Mouse (Mus musculus) monocyte, adult 5-6 weeks (primary cell): Measurements from ENCODE around the gene Cmtr1. TPM values are rescaled to one million over a fixed set of nuclear protein-coding genes. Genes with fewer than 3 reads are reported as not detected.
"Not testable (repeated sequence)": the region's sequence is repeated elsewhere in the genome, so short reads cannot be mapped to it uniquely, and the experiment has no call there.

Experiments
- ATAC-seq: fragments of 153-309, 156-312 bp; replicated peaks from 2 replicates; pipeline ENCODE4 v1.8.0; 2017; ENCODE audit warnings: mild to moderate bottlenecking; ENCODE audit not compliant: low TSS enrichment, insufficient number of reproducible peaks, severe bottlenecking, poor library complexity, low FRiP score
- total RNA-seq: library from RNA; stranded (forward); fragments of 200-1000, 200-491, 200-594 nt; gene quantifications from 3 replicates; pipeline ENCODE4 v1.2.3, GENCODE M21; 2017

Gene Cmtr1
- 107 to 224 TPM (median 209 TPM) in 3 replicates for total RNA-seq

DNA sequence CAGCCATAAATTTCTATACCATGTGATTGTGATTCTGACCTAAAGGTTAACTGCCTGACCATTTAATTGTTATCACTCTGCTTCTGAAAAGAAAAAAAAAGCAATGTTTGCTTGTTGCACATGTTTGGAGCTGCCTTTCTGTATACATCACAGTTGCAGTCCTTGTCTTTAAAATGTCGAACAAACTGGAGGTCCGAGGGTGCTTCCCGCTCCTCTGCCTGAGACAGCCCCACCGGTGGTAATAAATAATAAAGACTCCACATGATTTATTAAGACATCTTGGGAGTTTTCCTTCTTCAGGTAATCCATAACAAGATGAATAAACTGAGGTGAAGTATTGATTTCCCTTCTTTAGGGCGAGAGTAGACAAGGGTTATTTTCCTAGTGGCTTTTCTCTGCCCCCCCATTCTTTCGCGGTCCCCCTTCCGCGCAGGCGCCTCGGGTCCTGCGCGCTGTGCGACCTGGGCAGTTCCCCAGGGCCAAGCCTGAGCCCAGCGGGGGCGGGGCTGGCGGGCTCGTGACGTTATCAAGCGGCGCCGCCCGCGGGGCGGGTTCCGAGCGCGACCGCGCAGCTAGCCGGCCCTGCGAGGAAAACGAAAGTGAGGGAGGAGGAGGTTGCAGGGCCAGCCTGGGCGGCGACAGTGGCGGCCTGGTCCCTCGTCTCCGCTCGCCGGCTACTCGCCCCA lies at the start of gene Cmtr1:
Gene Cmtr1 (plus strand): TSS at position 520 of the 686 bp plus-strand sequence.
- peak; percentile 94 for ATAC-seq

DNA sequence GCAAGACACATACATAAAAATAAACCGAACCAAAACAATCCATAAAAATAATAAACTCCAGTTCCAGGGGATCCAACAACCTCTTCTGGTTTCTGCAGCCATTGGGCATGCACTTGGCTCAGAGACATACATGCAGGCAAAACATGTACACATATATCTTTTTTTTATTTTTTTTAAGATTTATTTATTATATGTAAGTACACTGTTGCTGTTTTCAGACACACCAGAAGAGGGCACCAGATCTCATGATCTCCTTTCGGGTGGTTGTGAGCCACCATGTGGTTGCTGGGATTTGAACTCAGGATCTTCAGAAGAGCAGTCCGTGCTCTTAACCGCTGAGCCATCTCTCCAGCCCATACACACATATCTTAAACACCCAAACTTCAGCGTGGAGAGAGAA lies 46.9 kb upstream of the Cmtr1 start:
- not testable (repeated sequence) for ATAC-seq

GRCm38 (mm10) chr17:29614115-29615023 lies 46.0 kb upstream of the Cmtr1 start, which contains the start of the genes Rnf8 and Gm28043:
Rnf8 (plus strand) TSS chr17:29614790.
Gm28043 (plus strand) TSS chr17:29614876.
- peak; percentile 94 for ATAC-seq

DNA sequence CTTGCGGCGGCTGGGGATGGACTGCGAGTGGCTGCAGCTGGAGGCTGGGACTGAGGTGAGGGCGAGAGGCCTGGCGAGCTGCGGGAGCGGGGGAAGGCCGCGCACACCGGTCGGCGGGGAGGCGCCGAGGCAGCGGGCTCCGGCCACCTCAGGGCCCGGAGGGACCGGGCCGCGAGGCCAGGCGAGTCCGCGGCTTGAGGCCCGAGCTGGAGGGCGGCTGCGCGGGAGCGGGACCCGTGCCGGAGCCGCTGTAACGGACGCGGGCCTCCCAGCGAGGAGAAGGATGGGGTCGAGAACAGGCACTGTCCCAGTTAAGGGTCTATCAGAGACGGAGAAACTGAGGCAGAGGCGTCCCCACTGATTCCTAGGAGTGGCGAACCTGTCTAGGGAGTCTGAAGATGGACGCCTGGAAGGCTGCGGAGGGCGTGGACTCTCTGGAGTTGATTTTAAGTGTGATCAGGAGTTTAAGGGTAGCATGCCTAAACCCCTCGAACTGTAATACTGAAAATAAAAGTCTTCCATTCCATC lies 45.3 kb upstream of the Cmtr1 start:
- ATAC-seq = no peak

DNA sequence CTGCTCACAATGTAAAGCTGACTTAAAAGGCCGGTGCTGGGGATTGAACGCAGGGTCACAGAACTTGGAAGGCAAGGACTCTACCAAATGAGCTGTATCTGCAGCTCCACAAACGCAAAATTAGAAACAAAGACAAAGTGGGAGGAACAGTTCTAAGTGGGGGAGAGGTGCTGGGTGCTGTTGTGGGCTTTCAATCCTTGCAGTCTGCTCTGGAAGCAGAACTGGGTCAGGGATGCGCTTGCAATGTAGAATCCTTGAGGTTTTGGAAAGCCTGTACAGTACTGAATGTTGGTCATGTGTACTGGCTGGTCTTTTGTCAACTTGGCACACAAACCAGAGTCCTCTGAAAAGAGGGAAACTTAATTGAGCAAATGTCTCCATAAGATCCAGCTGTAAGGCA lies 44.8 kb upstream of the Cmtr1 start:
- ATAC-seq = no peak

GRCm38 (mm10) chr17:29619231-29619630 lies 41.2 kb upstream of the Cmtr1 start:
- no peak for ATAC-seq

GRCm38 (mm10) chr17:29623488-29623887 lies 36.9 kb upstream of the Cmtr1 start:
- no peak for ATAC-seq

DNA sequence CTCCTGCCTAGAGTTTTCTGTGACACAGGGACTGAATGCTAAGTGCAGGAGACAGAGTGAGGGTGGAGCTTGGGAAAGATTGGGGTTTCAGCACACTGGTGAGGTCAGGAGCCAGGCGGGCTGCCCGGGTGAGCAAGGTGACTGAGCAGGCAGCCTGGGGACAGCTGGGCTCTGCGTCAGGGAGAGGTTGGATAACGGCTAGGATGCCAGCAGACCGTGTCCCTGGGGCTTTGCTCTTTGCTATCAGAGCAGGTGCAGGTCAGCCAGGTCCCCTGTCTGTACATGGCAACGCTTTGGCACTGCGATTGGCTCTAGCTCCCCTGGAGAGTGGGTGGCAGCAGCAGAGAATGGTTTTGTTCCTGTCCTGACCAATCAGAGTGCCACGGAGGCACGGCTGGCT lies 33.1 kb upstream of the Cmtr1 start:
- no peak for ATAC-seq

DNA sequence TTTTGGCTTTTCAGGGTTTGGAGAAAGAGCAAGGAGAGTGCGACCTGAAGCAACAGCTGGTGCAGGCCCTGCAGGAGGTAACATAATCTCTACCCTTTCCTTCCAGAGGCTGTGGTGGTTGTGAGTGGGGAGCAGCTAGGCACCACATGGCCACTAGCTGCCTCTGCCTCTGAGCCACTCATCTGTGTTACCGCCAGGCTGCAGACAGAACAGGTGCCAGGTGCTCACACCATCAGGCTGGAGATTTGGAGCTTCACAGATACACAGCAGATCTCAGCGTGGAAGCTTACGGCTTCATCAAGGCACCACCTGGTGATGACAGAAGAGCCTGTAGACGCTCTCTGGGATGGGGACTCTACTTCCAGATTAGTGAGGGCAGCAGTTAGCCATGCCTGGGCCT lies 31.4 kb upstream of the Cmtr1 start:
- no peak for ATAC-seq

- ATAC-seq = no peak
These were observed 30.8 kb upstream of the Cmtr1 start for GRCm38 (mm10) chr17:29629620-29630019.

DNA sequence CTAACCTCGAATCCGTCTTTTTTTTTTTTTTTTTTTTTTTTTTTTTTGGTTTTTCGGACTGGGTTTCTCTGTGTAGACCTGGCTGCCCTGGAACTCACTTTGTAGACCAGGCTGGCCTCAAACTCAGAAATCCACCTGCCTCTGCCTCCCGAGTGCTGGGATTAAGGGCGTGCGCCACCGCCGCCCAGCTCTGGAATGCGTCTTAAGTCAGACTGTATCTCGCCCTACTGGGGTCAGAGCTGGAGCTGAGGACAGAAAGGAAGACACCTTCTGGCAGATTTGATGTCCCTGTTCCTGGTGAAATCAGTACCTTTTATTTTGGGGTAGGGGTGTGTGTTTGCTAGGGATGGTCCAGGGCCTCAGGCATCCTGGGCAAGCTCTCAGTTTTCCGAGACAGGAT lies 28.1 kb upstream of the Cmtr1 start:
- no peak for ATAC-seq

GRCm38 (mm10) chr17:29635492-29635891 lies 24.9 kb upstream of the Cmtr1 start:
- no peak for ATAC-seq

- no peak for ATAC-seq
These were observed 24.3 kb upstream of the Cmtr1 start for GRCm38 (mm10) chr17:29636118-29636517.

GRCm38 (mm10) chr17:29637377-29637776 lies 23.0 kb upstream of the Cmtr1 start:
- no peak for ATAC-seq

DNA sequence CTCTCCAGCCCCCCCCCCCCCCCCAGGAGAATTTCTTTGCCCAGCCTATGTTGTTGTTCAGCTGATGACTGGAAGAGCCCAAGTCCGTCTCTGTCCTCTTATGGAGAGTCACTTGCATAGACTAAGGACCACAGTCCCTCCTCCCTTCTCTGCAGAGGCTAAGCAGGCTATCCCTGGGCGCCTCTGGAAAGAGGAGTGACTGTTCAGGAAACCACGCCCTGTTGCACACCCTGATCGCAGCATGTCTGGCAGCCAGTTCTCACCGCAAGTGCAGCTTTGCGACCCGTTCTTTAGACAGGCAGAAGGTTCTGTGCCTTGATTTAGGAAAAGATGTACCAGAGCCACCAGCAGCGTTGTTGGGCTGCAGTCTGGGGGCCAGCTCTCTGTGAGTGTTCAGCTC lies 22.5 kb upstream of the Cmtr1 start:
- ATAC-seq = no peak

GRCm38 (mm10) chr17:29640971-29641370 lies 19.4 kb upstream of the Cmtr1 start:
- no peak for ATAC-seq

DNA sequence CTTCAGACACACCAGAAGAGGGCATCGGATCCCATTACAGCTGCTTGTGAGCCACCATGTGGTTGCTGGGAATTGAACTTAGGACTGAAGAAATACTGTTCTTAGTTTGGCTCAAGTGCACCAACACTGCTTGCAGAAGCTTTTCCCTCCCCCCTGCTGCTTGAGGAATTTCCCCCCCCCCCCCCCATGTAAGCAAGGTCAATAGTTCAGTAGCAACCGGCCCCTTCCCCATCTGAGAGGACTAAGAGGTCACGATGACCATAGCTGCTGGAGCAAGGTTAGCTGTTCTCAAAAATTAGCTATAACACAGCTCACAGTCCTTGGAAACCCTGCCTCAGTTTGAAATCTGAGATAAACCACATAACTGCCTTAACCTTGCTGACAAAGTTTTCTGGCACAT lies 18.2 kb upstream of the Cmtr1 start:
- ATAC-seq = no peak

- no peak for ATAC-seq
These were observed 2.1 kb upstream of the Cmtr1 start for GRCm38 (mm10) chr17:29658249-29658648.

DNA sequence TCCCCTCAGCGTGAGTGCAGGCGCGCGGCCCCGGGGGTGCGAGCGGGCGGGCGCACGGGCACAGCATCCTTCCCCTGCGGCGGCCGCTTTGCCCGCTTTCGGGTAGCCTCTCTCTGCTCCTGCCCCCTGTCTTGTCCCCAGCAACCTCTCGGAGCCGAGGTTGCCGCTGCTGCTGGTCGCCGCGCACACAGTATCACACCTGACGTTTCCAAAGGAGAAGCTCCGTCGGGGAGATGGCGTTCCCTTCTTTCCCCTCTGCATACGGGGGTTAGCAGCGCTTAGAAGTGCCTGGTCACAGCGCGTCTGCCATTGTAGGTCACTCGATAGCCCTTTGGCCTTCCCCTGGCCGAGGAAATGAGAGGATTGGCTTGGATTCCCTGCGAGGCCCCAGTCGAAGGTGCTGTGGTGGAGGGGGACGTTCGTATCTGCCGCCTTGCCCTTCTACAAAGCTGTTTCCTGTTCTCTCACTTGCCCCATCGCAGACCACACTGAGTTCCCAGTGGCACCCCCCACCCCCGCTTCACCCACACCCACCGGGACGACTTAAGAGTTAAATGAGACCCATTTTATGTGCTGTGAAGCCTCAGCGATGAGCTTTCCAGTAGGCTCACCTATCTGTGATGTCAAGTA lies 482 bp downstream of the Cmtr1 start:
- peak; percentile 41 for ATAC-seq
